Mouse (Mus musculus) CH12.LX (cell line): Measurements from ENCODE around the gene Arl8b.

ENCODE experiments used
- CHD1 ChIP-seq: IDR thresholded peaks from 2 replicates; pipeline ENCODE4 v1.6.1; 2012; ENCODE audit warnings: low read depth, low read length, improper control_type of control experiment, inconsistent platforms
- CTCF ChIP-seq, 2 experiments: IDR thresholded peaks in 1 of 2; conservative IDR thresholded peaks in 1 of 2; 2 replicates each; pipeline ENCODE4 v1.5.1; 2011 to 2012; ENCODE audit warnings: low read depth in 2 of 2, low read length in 2 of 2, improper control_type of control experiment in 1 of 2, inconsistent platforms in 1 of 2, mild to moderate bottlenecking in 1 of 2, moderate library complexity in 1 of 2
- ELF1 ChIP-seq: IDR thresholded peaks from 2 replicates; pipeline ENCODE4 v1.6.1; 2014; ENCODE audit warnings: low read depth, mild to moderate bottlenecking, inconsistent platforms, low read length, improper control_type of control experiment
- EP300 ChIP-seq: IDR thresholded peaks from 2 replicates; pipeline ENCODE4 v1.6.1; 2011; ENCODE audit warnings: low read length, improper control_type of control experiment
- MAFK ChIP-seq: IDR thresholded peaks from 2 replicates; pipeline ENCODE4 v1.6.1; 2011; ENCODE audit warnings: low read length, improper control_type of control experiment; ENCODE audit not compliant: insufficient replicate concordance
- ZNF384 ChIP-seq: IDR thresholded peaks from 2 replicates; pipeline ENCODE4 v1.6.1; 2012; ENCODE audit warnings: low read depth, low read length, improper control_type of control experiment, inconsistent platforms

DNA sequence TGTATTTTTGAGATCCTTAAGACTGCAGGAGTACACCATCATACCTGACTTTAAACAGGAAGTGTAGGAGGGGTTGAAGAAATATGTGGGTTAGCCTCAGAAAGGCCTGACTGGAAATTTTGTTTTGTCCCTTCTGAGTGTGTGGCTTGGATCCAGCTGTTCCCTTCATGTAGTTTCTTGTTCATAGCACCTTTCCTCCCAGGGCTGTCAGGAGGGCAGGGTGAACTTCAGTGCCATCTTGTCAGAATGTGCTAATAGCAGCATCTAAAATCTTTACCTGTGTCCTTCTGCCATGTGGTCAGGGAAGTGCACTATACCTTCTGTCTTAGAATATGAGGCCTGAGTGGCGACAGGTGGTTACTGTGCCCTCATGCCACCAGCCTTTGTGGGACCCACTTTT, 78.3 kb downstream of the Arl8b start:
- TF ChIP-seq ELF1 (no peak), ZNF384 (no peak), CTCF (conservative IDR thresholded peaks at IDR 0.05 in 1 of 2, IDR thresholded peaks at IDR 0.05 in 1 of 2; ENCODE audit: low read depth in 2 of 2, low read length in 2 of 2) (no peak), EP300 (no peak), CHD1 (no peak), MAFK (no peak)
